Mouse (Mus musculus) C2C12 (cell line): ENCODE data around the gene Gm5934.
"Not testable (repeated sequence)": the region's sequence is repeated elsewhere in the genome, so short reads cannot be mapped to it uniquely, and the experiment has no call there.

Experiments used
- CEBPB ChIP-seq: IDR thresholded peaks from one replicate; pipeline ENCODE4 v1.6.1; 2011; ENCODE audit warnings: low read depth, mild to moderate bottlenecking, control low read depth, moderate library complexity
- CTCF ChIP-seq: IDR thresholded peaks from one replicate; pipeline ENCODE4 v1.5.1; 2011; ENCODE audit not compliant: control insufficient read depth, insufficient read depth, insufficient read length
- MAX ChIP-seq: IDR thresholded peaks from one replicate; pipeline ENCODE4 v1.6.1; 2011; ENCODE audit warnings: mild to moderate bottlenecking, control low read depth
- MYOD1 ChIP-seq: IDR thresholded peaks from one replicate; pipeline ENCODE4 v1.6.1; 2011; ENCODE audit warnings: low read depth; ENCODE audit not compliant: control insufficient read depth, insufficient read length
- MYOG ChIP-seq: IDR thresholded peaks from one replicate; pipeline ENCODE4 v1.6.1; 2011; ENCODE audit not compliant: control insufficient read depth, insufficient read length; ENCODE audit errors: extremely low read depth

GRCm38 (mm10) chrX:24500660-24501059, at the start of gene Gm5934:
- TF ChIP-seq CTCF, MYOG, CEBPB, MAX, MYOD1: not testable (repeated sequence)
